Mouse (Mus musculus): Measurements from ENCODE around the gene Cfl2.

Gene Cfl2

GRCm38 (mm10) chr12:54829876-54830275 is 32.8 kb downstream of the Cfl2 start:
- DNase-seq, result no peak

GRCm38 (mm10) chr12:54828043-54828442 is 34.6 kb downstream of the Cfl2 start:
- DNase-seq, result no peak

DNA sequence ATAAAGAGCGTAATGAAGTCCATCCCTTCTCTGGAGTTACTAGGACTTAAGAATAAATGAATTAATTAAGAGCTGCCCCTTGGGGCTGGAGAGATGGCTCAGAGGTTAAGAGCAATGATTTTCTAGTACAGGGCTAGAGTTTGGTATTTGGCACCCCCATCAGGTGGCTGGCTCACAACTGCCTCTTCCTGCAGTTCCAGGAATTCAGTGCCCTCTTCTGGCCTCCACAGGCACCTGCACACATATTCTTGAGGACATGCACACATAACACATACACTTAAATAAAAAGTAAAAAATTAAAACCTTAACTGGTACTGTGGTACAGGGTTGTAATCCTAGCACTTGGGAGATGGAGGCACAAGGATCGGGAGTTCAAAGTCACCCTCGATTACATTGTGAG is 37.5 kb downstream of the Cfl2 start:
- no peak for DNase-seq

DNA sequence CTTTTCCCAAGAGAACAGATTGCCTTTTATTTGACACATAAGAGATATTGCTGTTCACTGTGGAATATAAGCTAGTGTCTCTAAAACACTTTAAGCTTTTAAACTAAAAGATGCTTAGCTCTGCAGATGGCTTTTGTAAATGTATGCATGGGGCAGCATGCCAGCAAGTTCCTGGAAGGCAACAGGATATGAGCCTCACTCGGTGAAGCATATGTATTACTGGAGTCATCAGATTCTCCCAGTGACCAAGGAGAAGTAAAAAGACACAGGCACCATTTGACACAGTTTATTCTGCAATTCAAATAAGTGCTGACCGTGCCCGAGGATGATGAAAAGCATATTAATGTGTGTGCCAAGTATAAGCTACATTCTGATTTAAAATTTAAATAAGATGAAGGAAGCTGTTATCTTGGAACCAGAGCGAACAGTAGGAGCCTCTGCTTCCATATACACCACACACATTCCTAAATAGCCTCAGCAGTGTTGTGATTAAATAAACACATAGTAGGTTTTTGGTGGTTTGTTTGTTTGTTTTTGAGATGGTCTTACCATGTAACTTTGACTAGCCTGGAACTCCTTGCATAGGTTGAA is 39.7 kb downstream of the Cfl2 start:
- peak in 1 of 2 experiments; percentile 24 for DNase-seq

DNA sequence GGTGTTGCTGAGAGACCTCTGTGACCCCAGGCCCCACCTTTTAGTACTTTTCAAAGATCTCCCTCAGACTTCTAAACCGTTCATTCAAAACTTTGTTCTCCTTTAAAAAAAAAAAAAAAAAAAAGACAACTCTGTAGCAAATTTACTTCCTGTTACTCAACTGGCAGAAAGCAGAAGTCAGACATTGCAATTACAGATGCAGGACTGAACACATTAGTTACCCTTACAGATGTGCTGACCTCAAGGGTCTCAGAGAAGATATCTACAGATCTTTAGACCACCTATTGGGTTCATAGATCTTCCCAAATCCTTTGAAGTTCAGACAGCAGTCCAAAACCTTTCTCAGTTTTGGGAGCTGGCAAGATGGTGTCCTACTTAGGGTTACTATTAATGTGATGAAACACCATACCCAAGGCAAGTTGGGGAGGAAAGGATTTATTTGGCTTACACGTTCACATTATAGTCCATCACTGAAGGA is 42.0 kb downstream of the Cfl2 start:
- no peak for DNase-seq

- no peak for DNase-seq
Observed at GRCm38 (mm10) chr12:54819181-54819935, 43.3 kb downstream of the Cfl2 start.

GRCm38 (mm10) chr12:54810142-54810541 is 52.5 kb downstream of the Cfl2 start:
- DNase-seq, result no peak
